Mouse (Mus musculus): ENCODE results near the gene B3galt1. TPM values are rescaled to one million over a fixed set of nuclear protein-coding genes. Genes with fewer than 3 reads are reported as not detected.

The B3galt1 gene
- polyA plus RNA-seq, 1 experiment: 0.16 TPM

- H3K36me3 ChIP-seq (ENCODE audit: control insufficient read depth, insufficient read depth, low read length): no peaks in the 10 kb centered on the region
- TF ChIP-seq POLR2A (IDR thresholded peaks at IDR 0.05; ENCODE audit: low read depth, low read length) (no peak), CTCF (IDR thresholded peaks at IDR 0.05; ENCODE audit: extremely low read depth, insufficient read depth, insufficient read length, insufficient replicate concordance) (no peak)
- DNase-seq (ENCODE audit: low read depth in 1 of 2, low spot score in 2 of 2): no peak
- no peak overlapping the region for H3K27ac ChIP-seq (ENCODE audit: insufficient read depth, low read length)
- H3K27me3 ChIP-seq (ENCODE audit: control insufficient read depth, insufficient read depth, low read length): no peaks in the 10 kb centered on the region
- no peak overlapping the region for H3K4me3 ChIP-seq (ENCODE audit: extremely low read depth, insufficient read depth, insufficient read length)
- no peaks in the 10 kb centered on the region for H3K4me1 ChIP-seq (ENCODE audit: control insufficient read depth, insufficient read depth, insufficient read length)
- 49% methylated on average over 10 of the region's 10 CpGs for WGBS
Observed at GRCm38 (mm10) chr2:68171306-68171705, 605.6 kb downstream of the B3galt1 start.

Other genes starting within 250 kb of the B3galt1 start
- gene Gm21830, start 152.1 kb upstream of the B3galt1 start, polyA plus RNA-seq (2012; rRNA removed): not detected in 2 replicates
- not detected in 2 replicates for gene Gm26727, start 132.7 kb upstream of the B3galt1 start, polyA plus RNA-seq (2012; rRNA removed)
- gene Xirp2, start 119.9 kb upstream of the B3galt1 start, polyA plus RNA-seq (2012; rRNA removed): not detected in 2 replicates

Data from spleen, adult 2 months (tissue).